ENCODE assay signal across 8 mouse cellular contexts in the genomic region with DNA sequence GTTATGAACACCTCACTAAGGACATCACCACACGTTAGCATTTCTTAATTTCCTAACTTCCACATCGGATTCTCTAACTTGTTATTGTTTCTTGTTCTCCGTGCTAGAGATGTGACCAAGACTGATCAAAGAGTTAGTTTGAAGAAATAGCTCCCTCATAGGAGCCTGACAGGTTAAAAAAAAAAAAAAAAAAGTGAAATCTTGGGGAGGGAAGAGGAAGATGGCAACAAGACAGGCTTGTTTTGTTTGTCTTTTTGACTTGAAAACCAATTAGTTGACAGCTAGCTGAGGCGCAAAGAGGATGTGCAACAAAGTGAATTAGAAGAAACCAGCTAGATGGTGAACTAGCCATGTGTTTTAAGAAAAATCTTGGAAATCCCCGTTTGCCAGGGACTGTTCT. TPM values are rescaled to one million over a fixed set of nuclear protein-coding genes. Genes with fewer than 3 reads are reported as not detected.
DNase-seq lines count a peak whose midpoint lies in the region; ATAC-seq and TF ChIP-seq lines count a peak whose summit lies in the region.

No protein-coding gene starts in this region.

- ATAC-seq in embryonic facial prominence, embryonic 14.5 days (ENCODE audit: low read depth): no peak
- ATAC-seq in limb, embryonic 11.5 days (ENCODE audit: insufficient number of reproducible peaks, low FRiP score, low TSS enrichment, low read depth): no peak
- no peak for ATAC-seq in stomach, embryonic 14.5 days (ENCODE audit: insufficient number of reproducible peaks, insufficient read depth, low FRiP score, low read depth)

- intact Hi-C loops in left cerebral cortex, postnatal 10 days (cut with DNase I): loop anchor here (5.0 kb wide), 2 partner anchors 167 to 227 kb away; no protein-coding TSS in a partner anchor

- no peaks in the 10 kb centered on the region for H3K4me1 ChIP-seq in spleen, adult 2 months (ENCODE audit: control insufficient read depth, insufficient read depth, insufficient read length)
- H3K4me1 ChIP-seq in embryonic facial prominence, embryonic 14.5 days (ENCODE audit: control insufficient read depth, insufficient read depth, low read length): no peaks in the 10 kb centered on the region
- H3K4me1 ChIP-seq in limb, embryonic 11.5 days (ENCODE audit: control insufficient read depth, insufficient read depth, low read length): no peaks in the 10 kb centered on the region
- H3K4me1 ChIP-seq in stomach, embryonic 14.5 days (ENCODE audit: control insufficient read depth, insufficient read depth, low read length): no peaks in the 10 kb centered on the region

- whole genome bisulfite sequencing in spleen, adult 2 months: 16% methylated on average over 5 of the region's 5 CpGs
- 39% methylated on average over 5 of the region's 5 CpGs for WGBS in embryonic facial prominence, embryonic 14.5 days
- WGBS in limb, embryonic 11.5 days: 44% methylated on average over 5 of the region's 5 CpGs
- 32% methylated on average over 5 of the region's 5 CpGs for WGBS in stomach, embryonic 14.5 days

- H3K36me3 ChIP-seq in spleen, adult 2 months (ENCODE audit: control insufficient read depth, insufficient read depth, low read length): peaks cover 3% of the 10 kb centered on the region; the same call in 1 of the 2 replicates
- H3K36me3 ChIP-seq in embryonic facial prominence, embryonic 14.5 days (ENCODE audit: control insufficient read depth, insufficient read depth, low read length): no peaks in the 10 kb centered on the region
- H3K36me3 ChIP-seq in limb, embryonic 11.5 days (ENCODE audit: control insufficient read depth, insufficient read depth, low read length): no peaks in the 10 kb centered on the region
- H3K36me3 ChIP-seq in stomach, embryonic 14.5 days (ENCODE audit: control insufficient read depth, insufficient read depth, low read length): no peaks in the 10 kb centered on the region; the same call in 1 of the 2 replicates

- H3K4me2 ChIP-seq in embryonic facial prominence, embryonic 14.5 days (ENCODE audit: low read depth, low read length): peak overlapping the region; percentile 74
- peak overlapping the region; percentile 52; the same call in 1 of the 2 replicates for H3K4me2 ChIP-seq in limb, embryonic 11.5 days (ENCODE audit: low read depth, severe bottlenecking)
- peak overlapping the region; percentile 41 for H3K4me2 ChIP-seq in stomach, embryonic 14.5 days (replicated peaks; ENCODE audit: low read depth, low read length)

- no peaks in the 10 kb centered on the region for H3K9me3 ChIP-seq in embryonic facial prominence, embryonic 14.5 days (ENCODE audit: control insufficient read depth, low read length)
- no peaks in the 10 kb centered on the region for H3K9me3 ChIP-seq in limb, embryonic 11.5 days (ENCODE audit: control insufficient read depth, low read length)
- no peaks in the 10 kb centered on the region for H3K9me3 ChIP-seq in stomach, embryonic 14.5 days (ENCODE audit: control insufficient read depth, low read depth, low read length)

- H3K27ac ChIP-seq in spleen, adult 2 months (ENCODE audit: insufficient read depth, low read length): no peak overlapping the region
- H3K27ac ChIP-seq in embryonic facial prominence, embryonic 14.5 days (replicated peaks; ENCODE audit: low read depth, low read length): no peak overlapping the region
- no peak overlapping the region for H3K27ac ChIP-seq in limb, embryonic 11.5 days (replicated peaks; ENCODE audit: low read depth, low read length)
- H3K27ac ChIP-seq in stomach, embryonic 14.5 days (ENCODE audit: low read length): no peak overlapping the region

- TF ChIP-seq CTCF in spleen, adult 2 months (IDR thresholded peaks at IDR 0.05; ENCODE audit: extremely low read depth, insufficient read depth, insufficient read length, insufficient replicate concordance): no peak

- peak overlapping the region; percentile 18; the same call in 1 of the 2 replicates for H3K4me3 ChIP-seq in spleen, adult 2 months (ENCODE audit: extremely low read depth, insufficient read depth, insufficient read length)
- H3K4me3 ChIP-seq in embryonic facial prominence, embryonic 14.5 days (ENCODE audit: low read depth, low read length): peak overlapping the region; percentile 58
- peak overlapping the region; percentile 53 for H3K4me3 ChIP-seq in limb, embryonic 11.5 days (ENCODE audit: low read depth, low read length)
- peak overlapping the region; percentile 60 for H3K4me3 ChIP-seq in stomach, embryonic 14.5 days (ENCODE audit: low read depth, low read length)

- DNase-seq in spleen, adult 2 months (ENCODE audit: low read depth in 1 of 2, low spot score in 2 of 2): no peak
- DNase-seq in spleen, postnatal 14 days (ENCODE audit: low spot score in 2 of 2): no peak
- no peak for DNase-seq in embryonic facial prominence, embryonic 14.5 days (ENCODE audit: low spot score)
- no peak for DNase-seq in limb, embryonic 11.5 days (ENCODE audit: low spot score)
- no peak for DNase-seq in layer of hippocampus, postnatal 14 days (ENCODE audit: low spot score in 2 of 2)
- no peak for DNase-seq in left cerebral cortex, postnatal 10 days (ENCODE audit: extremely low spot score in 1 of 2, low spot score in 2 of 2)
- no peak for DNase-seq in kidney, adult 8-10 months

- no peak for TF ChIP-seq POLR2A in spleen, adult 2 months (IDR thresholded peaks at IDR 0.05; ENCODE audit: low read depth, low read length)

- H3K27me3 ChIP-seq in spleen, adult 2 months (ENCODE audit: control insufficient read depth, insufficient read depth, low read length): no peaks in the 10 kb centered on the region
- no peaks in the 10 kb centered on the region for H3K27me3 ChIP-seq in embryonic facial prominence, embryonic 14.5 days (replicated peaks; ENCODE audit: control insufficient read depth, insufficient read depth, low read length)
- no peaks in the 10 kb centered on the region for H3K27me3 ChIP-seq in limb, embryonic 11.5 days (ENCODE audit: control insufficient read depth, insufficient read depth, low read length)
- H3K27me3 ChIP-seq in stomach, embryonic 14.5 days (ENCODE audit: control insufficient read depth, insufficient read depth, low read length): no peaks in the 10 kb centered on the region

- peak overlapping the region; percentile 77; the same call in 1 of the 2 replicates for H3K9ac ChIP-seq in embryonic facial prominence, embryonic 14.5 days (ENCODE audit: low read depth, low read length)
- no peak overlapping the region for H3K9ac ChIP-seq in limb, embryonic 11.5 days (ENCODE audit: low read length)
- H3K9ac ChIP-seq in stomach, embryonic 14.5 days (replicated peaks; ENCODE audit: low read depth, low read length): peak overlapping the region; percentile 15; the same call in 1 of the 2 replicates

RNA-seq across cellular contexts. Expression of gene Echdc1, which starts 0.9 kb away (rescaled TPM):
- polyA plus RNA-seq in spleen, adult 2 months (2012; rRNA removed): 0.69 and 0.90 TPM in 2 replicates
- polyA plus RNA-seq in embryonic facial prominence, embryonic 14.5 days (2014; fragmentation: Nextera tagmentation; extraction: Ambion mirVana): 24.8 and 25.3 TPM in 2 replicates
- polyA plus RNA-seq in limb, embryonic 11.5 days (2014; fragmentation: Nextera tagmentation; extraction: Ambion mirVana): 19.7 and 22.5 TPM in 2 replicates
- 28.2 and 32.0 TPM in 2 replicates for polyA plus RNA-seq in stomach, embryonic 14.5 days (2014; fragmentation: Nextera tagmentation; extraction: Ambion mirVana)
- 10 to 100 TPM; 31.9 to 32.2 TPM for total RNA-seq in layer of hippocampus, postnatal 14 days (2021)
- total RNA-seq in left cerebral cortex, postnatal 10 days (2021): 10 to 100 TPM; 21.4 to 24.0 TPM

RNA-seq across cellular contexts. Expression of gene Rnf146, which starts 48.3 kb away (rescaled TPM):
- polyA plus RNA-seq in spleen, adult 2 months (2012; rRNA removed): 12.2 and 15.3 TPM in 2 replicates
- polyA plus RNA-seq in embryonic facial prominence, embryonic 14.5 days (2014; fragmentation: Nextera tagmentation; extraction: Ambion mirVana): 42.7 and 45.6 TPM in 2 replicates
- polyA plus RNA-seq in limb, embryonic 11.5 days (2014; fragmentation: Nextera tagmentation; extraction: Ambion mirVana): 53.2 and 57.2 TPM in 2 replicates
- polyA plus RNA-seq in stomach, embryonic 14.5 days (2014; fragmentation: Nextera tagmentation; extraction: Ambion mirVana): 35.1 and 36.8 TPM in 2 replicates
- total RNA-seq in layer of hippocampus, postnatal 14 days (2021): 10 to 100 TPM; 96.5 to 99.6 TPM
- 10 to 100 TPM; 81.5 to 82.5 TPM for total RNA-seq in left cerebral cortex, postnatal 10 days (2021)

Comparison
In these comparisons a context has a peak if more than half of its experiments do, and no peak if none do; other contexts are left out.
1. RNA of gene Echdc1, which starts 0.9 kb away (polyA plus RNA-seq): 28.2 to 32.0 TPM in stomach, embryonic 14.5 days, 24.8 to 25.3 TPM in embryonic facial prominence, embryonic 14.5 days and 19.7 to 22.5 TPM in limb, embryonic 11.5 days; 0.69 to 0.90 TPM in spleen, adult 2 months; every median in the first group is over 10 times any median in the second.
2. Peak in every context shown above with its lines, with median percentiles within 50 percentile points of each other: H3K4me3 ChIP-seq and H3K4me2 ChIP-seq.